26 mouse cellular contexts compared by ENCODE assay signal in genomic region chr4:66522097-66522809, GRCm38 (mm10).
DNase-seq lines count a peak whose midpoint lies in the region; ATAC-seq lines count a peak whose summit lies in the region.
"Had no signal": no experiment of that assay in that cellular context is flagged by ENCODE, and none has a peak within 500 bp of the region (broad histone marks: within the 10 kb centered on the region; RNA-seq: fewer than 3 reads in every experiment).

No protein-coding gene starts in this region.

- WGBS in hindbrain, embryonic 12.5 days = 80% methylated on average over 2 of the region's 2 CpGs
- 54% methylated on average over 2 of the region's 2 CpGs for WGBS in hindbrain, embryonic 16.5 days
- 63% methylated on average over 2 of the region's 2 CpGs for WGBS in hindbrain, embryonic 15.5 days

- H3K4me3 ChIP-seq in hindbrain, embryonic 12.5 days = no peak overlapping the region
- no peak overlapping the region for H3K4me3 ChIP-seq in hindbrain, embryonic 16.5 days (ENCODE audit: low read length)
- H3K4me3 ChIP-seq in hindbrain, embryonic 15.5 days = no peak overlapping the region
- H3K4me3 ChIP-seq: embryonic facial prominence, embryonic 12.5 days; erythroblast, embryonic 14.5 days; heart, adult 2 months; limb, embryonic 12.5 days; liver, embryonic 12.5 days; myocyte had no signal

- H3K27me3 ChIP-seq in hindbrain, embryonic 12.5 days = no peaks in the 10 kb centered on the region
- no peaks in the 10 kb centered on the region for H3K27me3 ChIP-seq in hindbrain, embryonic 16.5 days (replicated peaks; ENCODE audit: control insufficient read depth, insufficient read depth, low read length)
- H3K27me3 ChIP-seq in hindbrain, embryonic 15.5 days = no peaks in the 10 kb centered on the region
- H3K27me3 ChIP-seq: embryonic facial prominence, embryonic 12.5 days; limb, embryonic 12.5 days; liver, embryonic 12.5 days had no signal

- H3K4me1 ChIP-seq in hindbrain, embryonic 12.5 days = no peaks in the 10 kb centered on the region
- no peaks in the 10 kb centered on the region; the same call in none of the 2 replicates for H3K4me1 ChIP-seq in hindbrain, embryonic 16.5 days (ENCODE audit: control insufficient read depth, insufficient read depth, low read depth, low read length)
- peaks cover 11% of the 10 kb centered on the region; the same call in 1 of the 2 replicates for H3K4me1 ChIP-seq in hindbrain, embryonic 15.5 days (replicated peaks)
- H3K4me1 ChIP-seq: embryonic facial prominence, embryonic 12.5 days; limb, embryonic 12.5 days; liver, embryonic 12.5 days had no signal

- no peak for ATAC-seq in cerebellum, adult (ENCODE audit: insufficient number of reproducible peaks, low FRiP score, low TSS enrichment)
- no peak for ATAC-seq in hindbrain, embryonic 12.5 days (ENCODE audit: low FRiP score)
- no peak for ATAC-seq in hindbrain, embryonic 16.5 days
- peak; percentile 33; the same call in 1 of the 2 replicates for ATAC-seq in hindbrain, embryonic 15.5 days (ENCODE audit: low FRiP score, low read depth)
- ATAC-seq: activated CD4-positive, CD25-positive, alpha-beta regulatory T cell, adult 4 months; intestine, embryonic 16.5 days; liver, embryonic 12.5 days had no signal

- DNase-seq in cerebellum, adult 9-10 months = peak; percentile 47
- peak; percentile 42 for DNase-seq in brain, adult 2 months (ENCODE audit: low read depth, low spot score)
- no peak for DNase-seq in heart, postnatal 36 days
- DNase-seq in ovary, postnatal 36 days (ENCODE audit: low spot score) = no peak
- DNase-seq: adrenal gland, postnatal 25 days; gastrocnemius, postnatal 25 days; heart, adult 2 months; heart, postnatal 4 days; kidney, postnatal 36 days; layer of hippocampus, adult 9-11 months; lung, adult 2 months; lung, postnatal 36 days; retina, postnatal 1 day; right cerebral cortex, postnatal 4 days had no signal

- no peak overlapping the region for H3K9ac ChIP-seq in hindbrain, embryonic 12.5 days
- no peak overlapping the region for H3K9ac ChIP-seq in hindbrain, embryonic 16.5 days (ENCODE audit: low read depth, low read length)
- H3K9ac ChIP-seq in hindbrain, embryonic 15.5 days = no peak overlapping the region
- H3K9ac ChIP-seq: embryonic facial prominence, embryonic 12.5 days; limb, embryonic 12.5 days; liver, embryonic 12.5 days had no signal

- 0 out of 2 replicates have a peak overlapping the region, but pooled peaks have one; percentile 12 for H3K27ac ChIP-seq in hindbrain, embryonic 12.5 days
- H3K27ac ChIP-seq in hindbrain, embryonic 16.5 days (ENCODE audit: low read depth, low read length) = no peak overlapping the region
- H3K27ac ChIP-seq in hindbrain, embryonic 15.5 days (replicated peaks) = no peak overlapping the region
- H3K27ac ChIP-seq: embryonic facial prominence, embryonic 12.5 days; heart, adult 2 months; limb, embryonic 12.5 days; liver, embryonic 12.5 days had no signal

- H3K4me2 ChIP-seq in hindbrain, embryonic 12.5 days (replicated peaks) = no peak overlapping the region
- no peak overlapping the region for H3K4me2 ChIP-seq in hindbrain, embryonic 16.5 days (ENCODE audit: low read length)
- no peak overlapping the region for H3K4me2 ChIP-seq in hindbrain, embryonic 15.5 days
- H3K4me2 ChIP-seq: embryonic facial prominence, embryonic 12.5 days; limb, embryonic 12.5 days; liver, embryonic 12.5 days had no signal

- intact Hi-C loops in heart, postnatal 36 days (cut with DNase I) = no loop called here

- no peaks in the 10 kb centered on the region for H3K36me3 ChIP-seq in hindbrain, embryonic 12.5 days
- H3K36me3 ChIP-seq in hindbrain, embryonic 16.5 days (ENCODE audit: control insufficient read depth, insufficient read depth, low read length) = no peaks in the 10 kb centered on the region
- no peaks in the 10 kb centered on the region for H3K36me3 ChIP-seq in hindbrain, embryonic 15.5 days
- H3K36me3 ChIP-seq: embryonic facial prominence, embryonic 12.5 days; G1E; limb, embryonic 12.5 days; liver, embryonic 12.5 days had no signal

- no peaks in the 10 kb centered on the region for H3K9me3 ChIP-seq in hindbrain, embryonic 12.5 days (replicated peaks)
- H3K9me3 ChIP-seq in hindbrain, embryonic 16.5 days (ENCODE audit: control insufficient read depth, low read length) = no peaks in the 10 kb centered on the region
- no peaks in the 10 kb centered on the region for H3K9me3 ChIP-seq in hindbrain, embryonic 15.5 days
- H3K9me3 ChIP-seq: embryonic facial prominence, embryonic 12.5 days; limb, embryonic 12.5 days; liver, embryonic 12.5 days had no signal

Comparison
In these comparisons a context has a peak if more than half of its experiments do, and no peak if none do; other contexts are left out.
1. DNase-seq: peak in cerebellum, adult 9-10 months (single experiment) and brain, adult 2 months (single experiment); none in heart, postnatal 36 days (0 of 2) and ovary, postnatal 36 days (single experiment).